Mouse (Mus musculus) midbrain, embryonic 13.5 days (tissue): ENCODE data around the gene Ano4. TPM values are rescaled to one million over a fixed set of nuclear protein-coding genes. Genes with fewer than 3 reads are reported as not detected.

Experiments
- ATAC-seq: fragments of 200-750 bp; cut with Nextera tagmentation; 2 replicates; pipeline ENCODE4 v1.8.0; 2017; ENCODE audit warnings: mild to moderate bottlenecking, moderate TSS enrichment, moderate library complexity
- H3K27ac ChIP-seq: fragments of 300-500 bp; sonication (generic); 2 replicates; pipeline ENCODE4 v1.5.1; 2015; ENCODE audit warnings: inconsistent platforms, mild to moderate bottlenecking, moderate library complexity
- H3K27me3 ChIP-seq: fragments of 300-500 bp; sonication (generic); 2 replicates; pipeline ENCODE4 v1.6.1; 2015; ENCODE audit warnings: mild to moderate bottlenecking, inconsistent platforms
- H3K36me3 ChIP-seq: fragments of 300-500 bp; sonication (generic); 2 replicates; pipeline ENCODE4 v1.6.1; 2015; ENCODE audit warnings: mild to moderate bottlenecking, inconsistent platforms
- H3K4me1 ChIP-seq: fragments of 300-500 bp; sonication (generic); replicated peaks from 2 replicates; pipeline ENCODE4 v1.6.1; 2015; ENCODE audit warnings: inconsistent platforms
- H3K4me2 ChIP-seq: fragments of 300-500 bp; sonication (generic); replicated peaks from 2 replicates; pipeline ENCODE4 v1.6.1; 2015; ENCODE audit warnings: moderate library complexity, mild to moderate bottlenecking, inconsistent platforms
- H3K4me3 ChIP-seq: fragments of 300-500 bp; sonication (generic); replicated peaks from 2 replicates; pipeline ENCODE4 v1.5.1; 2015; ENCODE audit warnings: mild to moderate bottlenecking, inconsistent platforms
- H3K9ac ChIP-seq: fragments of 300-500 bp; sonication (generic); replicated peaks from 2 replicates; pipeline ENCODE4 v1.6.1; 2015; ENCODE audit warnings: mild to moderate bottlenecking, inconsistent platforms
- H3K9me3 ChIP-seq: fragments of 300-500 bp; sonication (generic); 2 replicates; pipeline ENCODE4 v1.6.1; 2016; ENCODE audit warnings: mild to moderate bottlenecking, inconsistent platforms
- WGBS: fragments of 180-500 bp; shearing (Covaris S2); methylation state at CpG from one replicate; pipeline ENCODE4 v1.1.7; 2015; 5-methylcytosine and 5-hydroxymethylcytosine counted together
- polyA plus RNA-seq: library from polyadenylated mRNA; unstranded; fragments of >200 nt; fragmentation: Nextera tagmentation; extraction: Ambion mirVana; gene quantifications from 2 replicates; pipeline ENCODE4 v1.2.1, GENCODE M21; 2015

Gene Ano4
- polyA plus RNA-seq, 1 experiment from 2014 or later = 6.4 TPM

DNA sequence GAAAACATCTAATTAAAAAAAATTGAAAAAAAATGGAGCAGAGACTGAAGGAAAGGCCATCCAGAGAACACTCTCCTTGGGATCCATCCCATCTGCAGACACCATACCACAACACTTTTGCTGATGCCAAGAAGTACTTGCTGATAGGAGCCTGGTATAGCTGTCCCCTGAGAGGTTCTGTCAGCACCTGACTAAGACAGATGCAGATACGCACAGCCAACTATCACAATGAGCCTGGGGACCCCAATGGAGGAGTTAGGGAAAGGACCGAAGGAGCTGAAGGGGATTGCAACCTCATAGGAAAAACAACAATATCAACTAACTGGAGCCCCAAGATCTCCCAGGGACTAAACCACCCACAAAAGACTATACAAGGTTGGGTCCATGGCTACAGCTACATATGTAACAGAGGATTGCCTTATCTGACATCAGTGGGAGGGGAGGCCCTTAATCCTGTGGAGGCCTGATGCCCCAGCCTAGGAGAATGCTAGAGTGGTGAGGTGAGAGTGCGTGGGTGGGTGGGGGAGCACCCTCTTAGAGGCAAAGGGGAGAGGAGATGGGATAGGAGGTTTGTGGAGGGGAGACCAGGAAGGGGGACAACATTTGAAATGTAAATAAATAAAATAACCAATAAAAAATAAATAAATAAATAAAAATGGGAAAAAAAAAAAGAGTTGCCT, 71.4 kb downstream of the Ano4 start:
- ATAC-seq = no peak
- H3K9ac ChIP-seq = no peak overlapping the region

DNA sequence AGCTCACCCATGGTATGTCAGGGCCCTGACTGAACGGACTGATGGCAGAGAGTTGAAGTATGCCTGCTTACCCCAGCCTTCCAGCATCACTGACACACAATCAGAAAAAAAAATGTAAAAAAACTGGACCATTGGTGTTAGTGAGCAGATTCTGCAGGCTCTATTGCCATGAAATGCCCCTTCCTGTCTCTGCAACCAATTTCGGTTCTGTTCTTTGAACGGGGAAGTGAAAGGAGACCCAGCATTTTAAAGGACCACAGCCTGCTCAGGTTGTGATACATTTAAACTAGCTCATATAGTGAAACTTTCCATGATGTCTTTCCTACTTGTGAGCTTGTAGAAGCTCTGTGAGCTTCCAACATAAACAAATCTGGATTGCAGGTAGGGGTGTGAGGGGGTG, 77.2 kb downstream of the Ano4 start:
- Histone ChIP-seq H3K9me3 (no peaks in the 10 kb centered on the region), H3K4me1 (no peaks in the 10 kb centered on the region), H3K9ac (no peak overlapping the region), H3K4me2 (no peak overlapping the region), H3K27me3 (no peaks in the 10 kb centered on the region), H3K36me3 (no peaks in the 10 kb centered on the region), H3K4me3 (no peak overlapping the region), H3K27ac (no peak overlapping the region)
- no peak for ATAC-seq
- 88% methylated on average over 3 of the region's 3 CpGs for WGBS

More for the DNA sequence above, 71.4 kb downstream of the Ano4 start:
- H3K27ac ChIP-seq = no peak overlapping the region
- H3K4me1 ChIP-seq = no peaks in the 10 kb centered on the region
- no peaks in the 10 kb centered on the region for H3K27me3 ChIP-seq
- no peaks in the 10 kb centered on the region for H3K9me3 ChIP-seq
- no peak overlapping the region for H3K4me3 ChIP-seq
- no peaks in the 10 kb centered on the region for H3K36me3 ChIP-seq
- H3K4me2 ChIP-seq = no peak overlapping the region
- 88% methylated on average over 3 of the region's 3 CpGs for WGBS

GRCm38 (mm10) chr10:89263396-89263795, 81.2 kb downstream of the Ano4 start:
- Histone ChIP-seq H3K4me2 (no peak overlapping the region), H3K27me3 (no peaks in the 10 kb centered on the region; the same call in 1 of the 2 replicates), H3K9ac (no peak overlapping the region), H3K4me3 (no peak overlapping the region), H3K27ac (no peak overlapping the region), H3K9me3 (no peaks in the 10 kb centered on the region), H3K4me1 (no peaks in the 10 kb centered on the region; the same call in none of the 2 replicates), H3K36me3 (no peaks in the 10 kb centered on the region)
- WGBS = 92% methylated on average over 4 of the region's 4 CpGs
- ATAC-seq = no peak

DNA sequence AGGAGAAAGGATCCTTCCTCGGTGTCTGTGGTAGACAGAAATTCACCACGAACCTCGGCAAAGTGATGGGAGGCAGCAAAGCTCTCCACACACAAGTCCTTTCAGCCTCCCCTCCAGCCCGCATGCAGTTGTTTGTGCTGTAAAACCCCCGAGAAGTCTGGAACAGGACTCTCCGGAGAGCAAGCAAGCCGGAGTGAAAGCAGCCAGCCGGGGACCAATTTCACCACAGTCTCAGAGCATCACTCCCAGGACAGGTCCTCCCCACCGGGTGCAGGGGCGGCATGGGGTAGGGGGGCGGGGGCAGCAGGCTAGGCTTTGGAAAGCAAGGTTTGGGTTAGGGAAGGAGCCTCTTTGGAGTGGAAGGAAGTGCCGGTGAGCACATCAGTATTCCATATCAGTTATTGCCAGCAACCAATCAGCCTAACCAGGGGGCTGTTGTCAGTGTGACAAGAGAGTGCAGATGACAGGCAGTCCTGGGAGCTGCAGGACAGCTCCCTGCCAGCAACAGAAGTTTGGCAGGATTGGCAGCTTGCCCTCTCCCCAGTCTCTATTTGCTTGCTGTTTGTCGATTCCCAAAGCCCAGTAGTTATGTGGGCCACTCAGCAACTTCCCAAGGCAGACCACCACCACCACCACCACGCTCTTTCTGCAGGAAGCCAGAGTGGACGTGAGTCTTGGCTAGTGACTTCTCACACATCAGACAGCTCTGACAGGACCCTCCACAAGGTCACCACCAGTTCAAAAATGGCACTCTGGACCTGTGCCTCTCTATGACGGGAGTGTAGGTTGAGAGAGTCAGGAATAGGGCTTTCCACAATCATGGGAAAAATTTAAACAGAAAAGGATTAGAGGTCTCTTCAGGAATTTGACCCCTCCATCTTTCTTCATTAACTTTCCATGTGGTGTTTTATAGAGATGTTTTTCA, 86.8 kb downstream of the Ano4 start:
- peak overlapping the region; percentile 51 for H3K4me3 ChIP-seq
- peak overlapping the region; percentile 71 for H3K27ac ChIP-seq
- peak overlapping the region; percentile 75 for H3K9ac ChIP-seq
- H3K4me1 ChIP-seq = peaks cover 19% of the 10 kb centered on the region
- H3K27me3 ChIP-seq = no peaks in the 10 kb centered on the region; the same call in 1 of the 2 replicates
- peak; percentile 88 for ATAC-seq
- 4% methylated on average over 16 of the region's 16 CpGs for WGBS
- no peaks in the 10 kb centered on the region for H3K36me3 ChIP-seq
- peak overlapping the region; percentile 61 for H3K4me2 ChIP-seq
- no peaks in the 10 kb centered on the region for H3K9me3 ChIP-seq

DNA sequence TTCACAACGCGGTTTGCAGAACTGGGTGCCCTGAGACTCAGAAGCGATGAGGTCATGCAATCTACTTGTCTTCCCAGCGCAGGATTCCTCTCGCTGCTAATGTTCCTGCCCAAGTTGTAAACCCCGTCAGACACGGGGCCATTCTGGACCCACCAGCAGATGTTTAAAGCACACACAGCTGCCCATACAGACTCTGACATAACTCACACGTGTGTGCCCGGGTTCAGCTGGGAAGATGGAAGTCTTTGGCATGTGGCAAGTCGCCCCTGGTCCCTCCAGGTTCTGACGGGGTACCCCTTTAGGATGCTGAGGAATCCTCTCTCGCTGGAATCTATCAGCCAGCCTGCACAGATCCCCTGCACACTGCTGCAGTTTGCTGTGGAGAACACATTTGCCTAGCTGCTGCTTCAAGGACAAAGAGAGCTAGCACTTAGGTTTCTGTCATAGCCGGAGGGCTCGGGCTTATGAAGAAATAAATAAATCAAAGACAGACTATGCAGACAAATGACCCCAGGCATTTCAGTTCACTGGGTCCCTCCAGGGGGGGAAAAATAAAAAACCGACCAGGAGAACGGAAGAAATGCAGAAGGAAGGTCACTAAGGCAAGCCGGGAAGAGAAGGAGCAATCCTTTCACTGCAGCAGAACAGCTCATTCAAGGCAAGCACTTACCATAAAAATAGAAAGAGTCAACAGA, 87.7 kb downstream of the Ano4 start:
- Histone ChIP-seq H3K27me3 (no peaks in the 10 kb centered on the region; the same call in 1 of the 2 replicates), H3K4me3 (peak overlapping the region; percentile 51), H3K36me3 (no peaks in the 10 kb centered on the region), H3K4me2 (peak overlapping the region; percentile 61), H3K4me1 (peaks cover 19% of the 10 kb centered on the region), H3K9ac (peak overlapping the region; percentile 75), H3K27ac (peak overlapping the region; percentile 71), H3K9me3 (no peaks in the 10 kb centered on the region)
- 2% methylated on average over 17 of the region's 17 CpGs for WGBS
- peak; percentile 86 for ATAC-seq

DNA sequence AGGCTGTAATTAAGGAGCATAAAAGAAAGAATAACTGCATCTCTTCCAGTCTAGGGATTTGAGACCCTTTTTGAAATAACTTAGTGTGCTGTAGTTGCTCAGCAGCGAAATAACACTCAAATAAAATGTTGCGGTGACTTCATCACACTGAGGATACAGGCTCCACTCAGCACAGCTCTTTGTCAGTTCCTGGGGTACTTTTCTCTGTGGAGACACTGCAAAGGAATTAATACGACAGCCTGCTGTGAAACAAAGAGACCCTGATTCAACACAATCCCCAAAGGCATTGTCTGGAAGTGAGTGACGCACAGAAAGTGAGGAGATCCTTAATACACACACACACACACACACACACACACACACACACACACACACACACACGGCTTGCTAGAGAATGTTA, 89.8 kb downstream of the Ano4 start:
- ATAC-seq = 0 out of 2 replicates have a peak, but pooled peaks have one; percentile 11
- Histone ChIP-seq H3K4me3 (no peak overlapping the region), H3K36me3 (no peaks in the 10 kb centered on the region)

DNA sequence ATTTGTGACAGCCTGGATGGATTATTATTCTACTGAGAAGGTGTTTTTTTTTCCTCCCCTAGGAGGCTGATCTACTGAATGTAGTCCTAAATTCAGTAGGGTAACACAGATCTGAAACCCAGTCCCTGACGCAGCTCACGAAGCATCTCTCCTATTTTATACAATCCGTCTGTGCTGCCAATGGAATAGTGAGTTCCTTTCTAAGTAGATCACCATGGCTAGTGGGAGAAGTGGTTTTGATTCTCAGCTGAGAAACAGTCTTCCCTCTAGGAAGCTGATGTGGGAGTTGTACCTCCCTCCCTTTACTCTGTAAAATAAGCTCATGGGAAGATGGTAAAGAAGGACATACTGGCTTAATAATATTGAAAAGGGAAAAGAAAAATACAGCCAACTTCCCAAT, 90.8 kb downstream of the Ano4 start:
- Histone ChIP-seq H3K9ac (no peak overlapping the region), H3K9me3 (no peaks in the 10 kb centered on the region), H3K36me3 (no peaks in the 10 kb centered on the region), H3K4me2 (no peak overlapping the region), H3K4me3 (no peak overlapping the region), H3K27ac (no peak overlapping the region), H3K27me3 (no peaks in the 10 kb centered on the region; the same call in 1 of the 2 replicates), H3K4me1 (peaks cover 19% of the 10 kb centered on the region)
- ATAC-seq = no peak
- WGBS = 82% methylated on average over 3 of the region's 3 CpGs

More for the DNA sequence above, 89.8 kb downstream of the Ano4 start:
- WGBS = 18% methylated on average over 5 of the region's 5 CpGs
- Histone ChIP-seq H3K4me1 (peaks cover 19% of the 10 kb centered on the region), H3K27me3 (no peaks in the 10 kb centered on the region; the same call in 1 of the 2 replicates), H3K4me2 (peak overlapping the region; percentile 27; the same call in 1 of the 2 replicates), H3K9ac (0 out of 2 replicates have a peak overlapping the region, but pooled peaks have one; percentile 16), H3K9me3 (no peaks in the 10 kb centered on the region), H3K27ac (no peak overlapping the region)

DNA sequence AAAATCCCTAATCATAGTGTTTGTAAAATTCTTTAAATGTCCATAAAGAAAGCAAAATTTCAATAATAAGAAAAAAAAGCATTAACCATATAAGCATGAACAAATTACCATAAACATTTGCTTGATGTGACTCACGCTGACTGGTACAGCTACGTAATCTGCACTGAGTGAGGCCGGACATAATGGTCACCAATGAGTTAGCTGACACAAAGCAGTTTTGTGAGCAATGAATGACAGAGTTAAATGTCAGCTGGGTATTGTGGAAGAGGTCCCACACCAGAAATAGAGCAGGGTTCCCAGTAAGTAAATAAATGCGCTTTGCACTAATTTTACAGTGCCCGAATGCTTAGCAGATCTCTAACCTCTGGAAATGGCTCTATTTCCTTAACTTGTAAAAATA, 91.9 kb downstream of the Ano4 start:
- no peaks in the 10 kb centered on the region for H3K36me3 ChIP-seq

GRCm38 (mm10) chr10:89243808-89244207, 100.8 kb downstream of the Ano4 start:
- H3K36me3 ChIP-seq = no peaks in the 10 kb centered on the region
- no peak for ATAC-seq
- no peaks in the 10 kb centered on the region for H3K9me3 ChIP-seq
- no peaks in the 10 kb centered on the region for H3K27me3 ChIP-seq
- H3K27ac ChIP-seq = no peak overlapping the region
- WGBS = 90% methylated on average over 1 of the region's 1 CpGs
- no peak overlapping the region for H3K9ac ChIP-seq
- H3K4me3 ChIP-seq = no peak overlapping the region
- no peak overlapping the region for H3K4me2 ChIP-seq
- no peaks in the 10 kb centered on the region for H3K4me1 ChIP-seq

More for the DNA sequence above, 91.9 kb downstream of the Ano4 start:
- Histone ChIP-seq H3K4me2 (no peak overlapping the region), H3K9me3 (no peaks in the 10 kb centered on the region), H3K27me3 (no peaks in the 10 kb centered on the region), H3K9ac (no peak overlapping the region), H3K4me3 (no peak overlapping the region), H3K27ac (no peak overlapping the region), H3K4me1 (peaks cover 14% of the 10 kb centered on the region)
- WGBS = 73% methylated on average over 5 of the region's 5 CpGs
- ATAC-seq = no peak

DNA sequence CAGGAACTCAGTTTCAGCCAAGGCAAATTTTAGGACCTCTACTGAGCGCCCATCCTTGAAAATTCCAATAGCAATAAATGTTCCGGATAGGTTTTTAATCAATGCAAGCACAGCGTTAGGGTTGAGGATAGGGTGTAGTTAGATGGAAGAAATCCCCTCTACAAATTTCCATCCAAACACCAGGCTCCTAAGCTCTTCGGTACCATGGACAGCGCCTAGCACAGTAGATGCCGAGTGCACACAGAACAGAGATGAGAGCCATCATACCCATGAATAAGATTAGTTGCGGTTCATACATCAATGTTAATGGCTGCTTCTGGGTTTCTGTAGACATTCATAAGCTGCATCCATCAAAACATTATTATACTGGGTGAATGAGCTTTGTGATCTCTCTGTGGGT, 120.0 kb downstream of the Ano4 start:
- H3K36me3 ChIP-seq = no peaks in the 10 kb centered on the region
- H3K27ac ChIP-seq = no peak overlapping the region
- no peaks in the 10 kb centered on the region for H3K4me1 ChIP-seq
- no peaks in the 10 kb centered on the region for H3K27me3 ChIP-seq
- H3K4me3 ChIP-seq = no peak overlapping the region
- ATAC-seq = no peak
- no peaks in the 10 kb centered on the region for H3K9me3 ChIP-seq
- no peak overlapping the region for H3K9ac ChIP-seq
- H3K4me2 ChIP-seq = no peak overlapping the region
- 44% methylated on average over 7 of the region's 7 CpGs for WGBS

DNA sequence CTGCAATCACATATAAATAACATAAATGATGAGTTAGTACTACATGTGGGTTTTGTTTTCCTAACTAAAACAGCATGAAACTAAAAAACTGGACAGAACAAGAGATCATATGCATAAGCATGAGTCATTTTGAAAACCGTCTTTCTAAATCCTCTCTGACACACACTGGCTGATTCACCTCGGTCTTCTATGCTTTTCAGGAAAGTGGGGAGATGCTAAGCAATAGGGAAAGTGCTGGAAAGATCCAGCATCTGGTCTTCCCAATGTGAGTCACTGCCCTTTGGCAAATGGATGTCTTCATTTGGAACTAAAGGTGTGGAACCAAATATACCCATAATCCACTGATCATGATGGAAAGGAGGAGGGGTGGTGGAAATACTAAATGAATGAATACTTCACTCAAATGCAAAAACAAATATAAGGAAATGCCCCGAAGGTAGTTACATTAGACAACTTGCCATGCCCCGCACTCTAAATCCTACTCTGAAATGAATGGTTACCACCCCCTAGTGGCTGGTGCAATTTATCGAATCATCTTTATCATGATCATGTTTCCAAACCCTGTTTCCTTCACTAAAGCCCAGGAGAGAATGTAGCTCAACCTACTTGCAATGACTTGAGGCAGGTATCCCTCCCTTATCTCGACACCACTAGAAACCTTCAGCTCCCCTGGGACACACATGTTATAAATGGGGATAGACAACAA, 122.1 kb downstream of the Ano4 start:
- H3K4me1 ChIP-seq = no peaks in the 10 kb centered on the region
- H3K4me2 ChIP-seq = no peak overlapping the region
- 79% methylated on average over 6 of the region's 6 CpGs for WGBS
- H3K9ac ChIP-seq = no peak overlapping the region
- H3K27ac ChIP-seq = no peak overlapping the region
- no peaks in the 10 kb centered on the region for H3K27me3 ChIP-seq
- ATAC-seq = no peak
- H3K4me3 ChIP-seq = no peak overlapping the region
- H3K36me3 ChIP-seq = no peaks in the 10 kb centered on the region
- no peaks in the 10 kb centered on the region for H3K9me3 ChIP-seq
